Mouse (Mus musculus): ENCODE data around the gene Pex5l.

Gene Pex5l
- long read RNA-seq, experiment 1, partial matches to known transcripts: 0 of 1 reads
- long read RNA-seq, experiment 1, other reads (novel, unspliced or antisense): 1 of 1 reads
- long read RNA-seq, experiment 2, partial matches to known transcripts: 0 of 4 reads
- long read RNA-seq, experiment 2, other reads (novel, unspliced or antisense): 1 of 4 reads

DNA sequence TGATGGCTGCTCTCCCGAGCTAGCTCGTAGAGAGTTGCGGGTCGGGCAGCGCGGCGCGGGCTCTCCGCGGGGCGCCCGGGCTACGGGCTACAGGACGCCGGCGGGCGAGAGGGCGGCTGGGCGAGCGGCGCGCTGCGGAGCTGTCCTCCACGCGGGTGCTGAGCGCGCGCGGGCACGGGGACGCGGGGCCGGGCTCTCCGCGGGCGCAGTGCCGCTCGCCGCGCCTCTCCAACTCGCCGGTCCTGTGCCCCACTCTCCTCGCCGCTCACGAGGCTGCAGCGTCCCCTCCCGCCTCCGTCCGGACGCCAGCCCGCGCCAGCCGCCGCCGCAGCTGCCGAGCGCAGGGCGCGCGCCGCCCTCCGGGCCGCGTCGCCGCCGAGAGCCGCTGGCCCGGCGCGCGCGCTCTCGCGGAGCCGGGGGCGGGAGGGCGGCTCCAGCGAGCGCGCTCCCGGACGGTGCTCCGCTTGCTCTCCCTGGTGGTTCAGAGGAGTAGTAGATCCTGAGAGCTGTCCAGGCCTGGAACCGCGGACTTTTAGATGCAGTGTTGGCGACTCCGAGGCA is at the start of gene Pex5l:
Gene Pex5l (minus strand): TSS at position 347 of the 561 bp plus-strand sequence.
- intact Hi-C loops (cut with DNase I): loop anchor here (5.0 to 10.0 kb wide), 2 partner anchors 98 to 654 kb away; partner anchors contain the start of gene Ttc14

DNA sequence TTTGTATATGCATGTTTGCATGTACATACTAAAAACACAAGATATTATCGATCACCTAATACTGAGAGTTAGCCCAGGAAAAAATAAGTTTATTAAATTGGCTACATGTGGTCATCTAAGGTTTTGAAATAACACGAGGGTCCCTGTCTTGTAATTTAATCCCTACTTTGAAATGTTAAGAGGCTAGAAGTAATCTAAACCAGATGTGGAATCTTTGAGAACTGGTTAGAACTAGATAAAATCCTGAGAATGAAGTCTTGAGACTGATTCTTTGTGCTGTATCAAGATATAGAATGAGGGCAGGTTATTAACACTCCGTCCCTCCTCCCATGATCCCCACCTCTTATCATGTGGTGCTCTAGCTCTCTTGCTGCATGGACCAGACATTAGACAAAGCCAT is 22.1 kb upstream of the Pex5l start:
- intact Hi-C loops (cut with DNase I): no loop called here

DNA sequence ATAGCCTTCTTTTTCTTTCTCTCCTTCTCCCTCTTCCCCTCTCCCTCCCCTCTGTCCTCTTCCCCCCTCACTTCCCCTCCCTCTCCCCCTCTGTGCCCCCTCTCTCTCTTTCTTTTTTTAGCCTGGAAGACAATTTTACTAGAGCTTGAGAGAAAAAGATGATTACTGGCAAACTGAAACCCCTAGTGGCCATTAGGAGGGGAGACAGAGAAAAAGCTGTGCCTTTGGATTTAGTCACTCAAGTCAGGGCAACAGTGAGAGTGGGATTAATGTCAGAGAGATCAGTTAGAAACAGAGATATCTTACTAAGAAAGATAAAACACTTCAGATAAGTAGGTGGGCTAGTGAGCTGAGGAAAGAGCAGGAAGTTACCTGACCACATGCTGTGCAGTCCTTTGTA is 20.8 kb upstream of the Pex5l start:
- intact Hi-C loops (cut with DNase I): no loop called here

DNA sequence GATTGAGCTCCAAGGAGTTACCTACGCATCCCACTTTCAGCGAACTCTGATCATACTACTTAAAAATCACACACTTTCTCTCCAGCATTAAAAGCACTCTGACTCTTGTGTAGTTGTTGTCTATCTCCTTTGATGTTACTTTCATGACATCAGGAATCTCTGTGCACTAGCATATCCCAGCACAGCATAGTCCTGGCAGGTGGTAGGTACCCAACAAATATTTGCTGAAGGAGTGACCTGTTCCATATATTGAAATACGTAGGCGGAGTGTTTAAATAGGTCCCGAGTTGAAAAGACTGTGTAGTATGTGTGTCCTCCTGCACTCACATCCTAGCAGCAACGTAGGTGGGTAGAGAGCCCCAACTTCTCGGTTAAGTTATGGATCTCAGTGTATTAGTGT is 545 bp upstream of the Pex5l start:
- intact Hi-C loops (cut with DNase I): loop anchor here (5.0 to 10.0 kb wide), 2 partner anchors 99 to 654 kb away; partner anchors contain the start of gene Ttc14

DNA sequence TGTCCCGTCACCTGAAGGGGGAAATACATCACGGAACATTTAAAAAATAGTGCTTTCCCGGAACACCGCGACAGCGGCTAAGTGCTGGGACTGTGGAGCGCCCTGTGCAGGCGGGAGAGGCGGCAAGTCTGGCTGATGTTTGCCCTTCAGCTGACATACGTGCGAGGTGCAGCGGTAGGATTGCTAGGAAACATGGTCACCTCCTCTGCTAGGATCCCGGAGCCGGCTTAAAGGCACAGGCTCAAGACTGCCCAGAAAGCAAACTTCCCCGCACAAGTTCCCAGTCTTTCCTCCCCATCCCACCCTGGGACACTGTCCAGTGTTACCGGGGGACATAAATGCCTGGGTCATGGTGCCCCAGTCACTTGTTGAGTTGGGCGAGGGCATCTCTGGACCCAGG is 649 bp downstream of the Pex5l start:
- intact Hi-C loops (cut with DNase I): loop anchor here (5.0 to 10.0 kb wide), 2 partner anchors 98 to 655 kb away; partner anchors contain the start of gene Ttc14

DNA sequence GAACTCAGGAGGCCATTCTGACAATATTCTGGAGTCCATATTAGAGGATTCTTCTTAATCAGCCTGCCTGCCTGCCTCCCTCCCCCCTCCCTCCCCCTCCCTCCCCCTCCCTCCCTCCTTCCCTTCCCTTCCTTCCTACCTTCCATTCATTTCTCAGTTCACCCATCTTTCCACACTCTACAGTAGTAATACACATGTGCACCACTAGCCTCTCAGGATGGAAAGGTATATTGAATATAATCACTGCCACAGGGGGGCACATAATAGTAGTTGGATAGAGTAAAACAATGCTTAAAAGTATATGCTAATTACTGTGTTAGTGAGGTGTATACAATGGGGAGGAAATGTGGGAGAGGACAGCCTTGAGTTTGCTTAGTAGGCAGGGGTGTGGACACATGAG is 13.1 kb downstream of the Pex5l start:
- intact Hi-C loops (cut with DNase I): no loop called here

DNA sequence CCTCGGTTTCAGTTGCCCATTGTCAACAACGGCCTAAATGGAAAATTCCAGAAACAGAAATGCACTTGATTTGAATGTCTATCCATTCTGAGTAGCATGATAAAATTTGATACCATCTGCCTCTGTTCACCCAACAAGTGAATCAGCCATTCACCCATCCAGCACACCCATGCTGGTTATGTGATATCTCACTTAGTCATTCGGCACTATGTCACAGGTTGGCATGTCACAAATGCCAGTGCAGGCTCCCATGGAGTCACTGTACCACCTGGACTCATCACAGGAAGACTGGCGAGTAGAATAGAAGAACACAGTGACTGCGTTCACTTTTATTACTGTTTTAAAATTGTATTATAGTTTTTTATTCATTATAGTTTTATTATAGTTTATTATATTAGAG is 18.3 kb downstream of the Pex5l start:
- intact Hi-C loops (cut with DNase I): no loop called here

DNA sequence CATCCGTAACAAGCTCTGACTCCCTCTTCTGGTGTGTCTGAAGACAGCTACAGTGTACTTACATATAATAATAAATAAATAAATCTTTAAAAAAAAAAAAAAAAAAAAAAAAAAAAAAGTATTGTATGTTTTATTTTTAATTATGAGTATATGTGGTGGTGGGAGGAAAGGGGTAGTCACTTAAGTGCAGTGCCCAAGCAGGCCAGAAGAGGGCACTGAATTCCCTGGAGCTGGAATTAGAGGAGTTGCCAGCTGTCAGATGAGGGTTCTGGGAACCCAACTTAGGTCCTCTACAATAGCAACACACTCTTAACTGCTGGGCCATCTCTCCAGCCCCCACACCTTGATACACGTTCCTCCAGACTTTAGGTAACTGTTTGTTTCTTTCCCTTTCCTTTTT is 37.3 kb downstream of the Pex5l start:
- intact Hi-C loops (cut with DNase I): no loop called here

DNA sequence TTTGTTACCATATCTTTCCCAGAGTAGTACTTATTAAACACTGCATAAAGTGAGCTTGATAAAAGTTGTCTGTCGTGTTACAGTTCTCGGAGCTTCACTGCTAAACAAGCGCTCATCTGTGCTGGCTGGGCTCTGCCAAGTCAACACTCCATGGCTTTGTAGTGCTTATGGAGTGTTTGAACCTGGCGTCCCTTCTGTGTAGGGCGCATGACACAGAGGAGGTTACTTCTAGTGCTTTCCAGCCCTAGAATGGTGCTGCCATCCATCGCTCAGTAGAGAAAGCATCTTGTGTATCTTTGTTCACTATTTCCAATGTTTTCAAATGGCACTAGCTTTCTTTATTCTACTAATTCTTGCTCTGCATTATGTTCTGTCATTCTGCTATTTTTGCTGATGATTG is 39.5 kb downstream of the Pex5l start:
- intact Hi-C loops (cut with DNase I): no loop called here

DNA sequence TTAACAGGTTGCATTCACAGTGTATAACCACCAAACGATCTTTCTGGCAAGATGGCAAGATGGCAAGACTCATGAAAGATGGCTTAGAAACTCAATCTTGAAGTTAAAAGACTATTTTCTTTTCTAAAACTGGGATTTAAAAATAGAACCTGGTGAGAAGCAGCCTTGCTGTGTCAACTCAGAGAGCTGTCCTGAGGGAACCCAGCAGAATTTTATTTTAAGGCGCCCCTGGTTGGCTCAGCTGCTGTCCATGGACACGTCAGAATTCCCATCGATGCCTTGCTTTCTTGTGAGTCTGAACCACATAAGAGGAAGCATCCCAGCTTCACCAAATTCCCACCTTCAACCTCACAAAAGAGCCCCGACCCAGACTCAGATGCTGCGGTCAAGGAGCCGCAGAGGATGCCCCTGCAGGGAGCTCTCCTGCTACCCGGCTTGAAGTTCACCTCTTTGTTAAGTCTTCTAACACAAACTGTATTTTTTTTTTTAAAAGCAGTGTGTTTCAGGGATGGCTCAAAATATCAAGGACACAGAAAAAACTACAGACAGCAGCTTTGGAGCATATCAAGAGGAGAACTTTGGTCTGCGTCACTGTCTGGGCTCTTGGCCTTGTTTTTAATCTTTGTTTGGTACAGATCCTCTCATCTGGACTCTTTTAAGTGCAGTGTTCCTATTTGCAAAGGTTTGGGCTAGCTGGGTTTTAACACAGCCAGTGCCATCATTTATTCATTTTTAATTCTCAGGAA is 44.3 kb downstream of the Pex5l start:
- intact Hi-C loops (cut with DNase I): no loop called here

DNA sequence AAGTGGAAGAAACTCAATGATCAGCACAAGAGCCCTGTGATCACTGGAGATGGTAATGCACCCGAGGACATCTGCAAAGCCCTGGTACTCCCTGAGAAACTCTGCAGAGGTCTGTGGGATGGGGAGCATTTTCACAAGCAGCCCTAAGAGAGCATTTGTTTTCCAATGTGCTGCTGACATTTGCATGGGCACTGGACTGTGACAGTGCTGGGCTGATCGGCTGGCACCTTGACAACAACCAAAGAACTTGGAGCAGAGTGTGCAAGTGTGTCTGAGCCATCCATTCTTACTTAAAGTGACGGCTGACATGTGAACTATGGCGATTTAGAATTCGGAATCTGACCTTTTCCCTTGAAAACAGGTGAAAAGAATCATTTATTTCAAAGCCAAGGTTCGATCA is 49.4 kb downstream of the Pex5l start:
- intact Hi-C loops (cut with DNase I): no loop called here

DNA sequence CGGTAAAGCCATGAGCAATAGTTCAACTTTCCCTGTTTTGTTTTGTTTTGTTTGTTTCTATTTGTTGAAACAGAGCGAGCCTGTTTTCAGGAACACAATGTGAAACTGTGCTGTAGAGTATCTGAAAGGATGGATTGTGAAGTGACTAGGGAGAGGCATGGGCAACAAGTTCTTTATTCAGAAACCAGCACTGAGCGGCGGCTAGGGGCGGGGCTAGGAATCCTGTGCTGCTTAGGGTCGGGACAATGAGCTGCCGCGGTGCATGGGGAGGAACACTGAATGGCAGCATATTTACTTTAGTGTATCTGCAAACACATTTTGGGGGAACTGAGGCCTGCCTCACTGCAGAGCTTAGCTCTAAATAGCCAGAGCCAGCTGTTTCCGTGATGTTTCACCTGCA is 53.0 kb downstream of the Pex5l start:
- intact Hi-C loops (cut with DNase I): no loop called here

DNA sequence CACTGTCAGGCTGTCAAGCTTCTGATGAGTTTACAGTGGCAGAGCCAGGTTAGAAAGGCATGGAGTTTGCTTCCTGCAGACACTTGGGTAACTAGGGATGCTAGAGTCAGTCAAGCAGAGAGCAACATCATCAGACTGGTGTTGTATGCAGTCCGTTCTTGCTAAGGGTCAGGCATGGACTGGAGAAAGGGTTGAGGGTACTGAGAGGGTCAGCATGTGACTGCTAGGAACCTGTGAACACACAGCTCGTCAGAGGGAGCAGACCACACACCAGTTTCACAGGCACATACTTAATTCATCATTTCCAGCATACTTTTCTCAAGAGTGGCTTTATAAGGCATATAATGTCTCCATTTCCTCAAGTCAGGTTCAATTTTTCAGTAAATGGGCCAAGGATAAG is 53.6 kb downstream of the Pex5l start:
- intact Hi-C loops (cut with DNase I): no loop called here

DNA sequence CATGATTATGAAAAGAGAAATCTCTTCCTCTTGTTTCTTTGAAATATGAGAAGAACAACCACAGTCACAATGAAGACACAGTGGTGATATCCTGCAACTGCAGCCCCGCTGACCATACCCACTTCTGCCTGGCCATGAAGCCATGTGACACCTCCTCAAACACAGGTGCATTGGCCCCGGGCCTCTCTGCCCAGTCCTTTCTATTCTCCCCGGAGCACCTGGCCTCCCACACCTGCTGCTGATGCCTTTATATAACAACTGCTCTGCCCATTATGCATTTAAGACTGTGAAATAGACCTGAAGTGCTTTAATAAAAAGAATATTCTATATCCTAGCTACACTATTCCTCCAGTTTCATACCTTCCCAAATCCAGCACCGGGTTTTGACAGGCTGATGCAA is 54.8 kb downstream of the Pex5l start:
- intact Hi-C loops (cut with DNase I): no loop called here

DNA sequence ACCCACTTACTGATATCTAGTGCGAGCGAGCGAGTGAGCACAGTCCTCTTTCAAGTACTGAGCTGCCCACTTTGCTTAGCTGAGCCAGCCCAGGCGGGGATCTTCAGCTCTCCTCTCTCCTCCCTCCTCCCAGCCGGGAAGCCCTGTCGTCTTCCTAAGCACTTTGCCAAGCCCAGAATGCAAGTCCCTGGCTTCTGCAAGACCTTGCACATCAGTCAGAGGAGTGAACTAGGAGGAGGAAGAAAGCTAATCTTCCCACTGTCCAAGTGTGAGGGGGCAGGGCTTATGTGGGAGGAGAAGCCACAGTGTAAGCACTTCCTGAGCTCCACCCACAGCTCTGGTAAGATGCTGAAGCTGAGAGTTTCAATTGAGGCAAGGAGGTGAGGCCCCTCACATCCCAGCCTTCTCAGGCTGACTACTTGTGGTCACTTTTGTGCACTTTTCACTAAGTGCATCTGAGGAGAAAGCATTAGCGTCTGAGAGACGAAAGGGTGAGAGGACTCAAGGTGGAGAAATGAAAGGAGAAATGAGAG is 60.2 kb downstream of the Pex5l start:
- intact Hi-C loops (cut with DNase I): no loop called here

DNA sequence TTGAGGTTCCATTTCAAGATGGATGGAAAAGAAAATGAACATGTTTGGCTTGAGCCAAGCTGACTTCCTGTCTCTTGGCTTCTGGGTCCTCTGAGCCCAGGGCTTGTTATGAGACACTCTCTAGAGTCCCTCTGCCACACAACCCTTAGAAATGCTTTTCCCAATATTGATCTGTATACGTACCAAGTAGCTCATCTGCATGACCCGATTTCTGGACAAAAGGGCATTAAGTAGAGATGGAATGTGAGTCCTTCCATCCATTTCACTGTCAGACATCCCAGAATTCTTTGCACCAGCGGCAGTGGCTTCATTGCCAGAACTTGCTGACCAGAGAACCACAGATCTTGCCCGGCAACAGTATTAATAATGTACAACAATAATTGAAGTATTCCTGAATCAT is 61.3 kb downstream of the Pex5l start:
- intact Hi-C loops (cut with DNase I): no loop called here

DNA sequence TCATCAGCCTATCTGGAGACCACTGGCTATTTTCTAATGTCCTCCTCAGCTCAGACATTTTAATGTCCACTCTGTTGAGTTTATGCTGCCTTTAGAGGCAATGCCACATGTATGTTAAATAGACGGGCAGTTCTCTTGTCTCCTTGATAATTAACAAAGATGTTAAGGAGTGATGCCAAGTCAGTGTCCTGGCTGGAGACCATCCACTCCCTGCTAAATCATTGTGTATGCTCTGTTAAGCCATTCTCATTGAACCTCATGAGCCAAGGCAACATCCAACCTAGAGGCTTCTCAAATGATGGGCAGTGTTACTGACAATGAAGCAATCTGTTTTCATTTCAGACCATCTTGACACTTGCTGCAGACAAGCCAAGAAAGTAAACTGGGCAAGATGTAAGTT is 63.4 kb downstream of the Pex5l start:
- intact Hi-C loops (cut with DNase I): no loop called here

DNA sequence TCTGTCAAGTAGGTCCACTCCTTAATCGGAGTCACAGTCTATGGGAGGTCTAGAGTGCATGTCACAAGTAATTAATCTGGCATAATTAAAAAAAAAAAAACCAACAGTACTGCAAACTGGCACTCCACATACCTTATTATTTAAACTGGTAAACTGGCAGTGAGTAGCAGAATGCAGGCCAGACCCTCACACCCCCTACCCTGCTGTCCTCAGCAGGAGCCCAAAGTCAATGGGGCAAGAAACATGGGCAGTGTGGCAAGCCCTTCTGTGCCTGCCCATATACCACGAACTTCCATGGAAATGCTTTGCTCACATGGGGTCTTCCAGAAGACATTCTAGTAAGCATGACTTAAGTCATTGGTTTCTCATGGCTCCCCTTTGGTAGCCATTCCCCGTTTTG is 63.9 kb downstream of the Pex5l start:
- intact Hi-C loops (cut with DNase I): no loop called here

DNA sequence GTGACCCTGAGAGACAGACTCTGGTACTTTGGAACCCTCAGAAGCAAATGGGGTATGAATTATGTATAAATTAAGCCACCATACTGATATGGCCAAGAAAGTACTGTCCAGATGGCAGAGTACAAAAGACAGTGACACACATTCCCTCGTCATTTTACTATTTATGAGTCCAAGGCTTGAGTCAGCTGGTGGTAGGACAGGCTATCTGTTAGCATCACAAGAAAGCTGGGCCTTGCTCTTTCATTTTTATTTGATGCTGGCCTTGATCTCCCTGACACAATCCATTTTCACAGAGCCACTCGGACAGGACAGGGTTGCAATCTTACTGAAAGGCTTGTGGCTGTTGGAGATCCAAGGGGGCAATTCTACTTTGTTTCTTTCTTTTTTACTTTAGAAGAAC is 67.4 kb downstream of the Pex5l start:
- intact Hi-C loops (cut with DNase I): no loop called here

DNA sequence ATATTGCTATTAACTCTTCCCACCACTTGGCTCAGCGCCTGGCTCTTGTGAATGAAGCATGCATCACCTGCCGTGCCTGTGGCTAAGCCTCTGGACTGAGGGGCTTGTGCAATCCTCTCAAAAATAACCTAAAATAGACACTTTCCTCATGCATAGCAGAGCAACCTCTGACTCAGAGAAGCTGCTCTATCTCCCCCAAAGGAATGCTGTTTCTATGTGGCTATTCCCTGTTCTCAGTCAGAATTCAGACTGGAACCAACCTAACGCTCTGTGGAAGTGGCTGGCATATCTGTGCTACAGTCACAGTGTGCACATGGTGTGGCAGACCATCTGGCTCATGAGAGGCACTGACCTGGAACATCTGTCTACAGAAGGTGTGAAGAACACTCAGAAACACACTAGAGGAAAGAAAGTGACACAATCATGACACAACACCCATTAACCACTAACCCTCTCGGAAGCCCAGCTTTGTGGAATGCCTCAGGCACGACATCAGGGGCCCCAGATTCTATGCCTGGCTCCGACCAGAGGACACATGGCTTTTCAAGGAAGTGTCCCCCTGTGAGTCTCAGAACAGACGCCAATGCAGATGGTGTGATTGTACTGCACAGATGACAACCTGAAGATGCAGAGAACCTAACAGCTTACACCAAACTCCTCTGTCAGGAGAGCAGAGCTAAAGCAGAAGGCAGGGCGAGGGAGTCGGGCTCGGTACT is 68.6 kb downstream of the Pex5l start:
- intact Hi-C loops (cut with DNase I): no loop called here

DNA sequence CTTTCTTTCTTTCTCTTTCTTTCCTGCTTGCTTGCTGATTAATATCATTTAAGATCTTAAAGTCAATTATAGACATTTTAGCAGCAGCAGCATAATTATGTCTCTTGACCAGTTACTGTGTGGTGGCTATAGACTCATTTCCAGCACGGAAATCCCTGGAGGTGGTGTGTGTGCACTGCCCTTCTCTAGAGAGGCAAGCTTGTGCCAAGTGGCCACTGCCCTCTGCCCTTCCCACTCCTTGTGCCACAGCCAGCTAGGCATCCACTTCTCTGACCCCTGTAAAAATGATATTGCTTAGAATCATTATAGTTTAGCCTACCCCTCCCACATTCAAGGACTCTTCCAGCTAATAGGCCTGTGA is 69.2 kb downstream of the Pex5l start:
- intact Hi-C loops (cut with DNase I): no loop called here

DNA sequence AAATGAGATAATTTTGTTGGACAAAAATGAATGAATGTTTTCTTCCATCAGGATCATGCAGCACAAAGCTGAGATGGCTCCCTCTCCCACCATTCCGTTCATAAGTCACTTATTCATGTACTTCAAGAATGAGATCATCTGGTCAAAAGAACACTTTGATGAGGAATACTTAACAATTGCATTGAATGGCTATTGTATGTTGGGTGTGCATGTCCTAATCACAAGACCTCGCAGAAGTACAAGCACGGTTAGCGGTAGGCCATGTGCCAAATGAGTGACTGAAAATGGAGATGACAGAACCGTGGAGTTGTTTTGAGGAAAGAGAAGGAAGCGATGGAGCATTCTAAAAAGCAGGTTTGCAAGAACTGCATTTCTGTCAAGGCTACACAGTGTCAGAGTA is 72.3 kb downstream of the Pex5l start:
- intact Hi-C loops (cut with DNase I): no loop called here

All from adrenal gland (tissue).